Mouse (Mus musculus): ENCODE measurements around the gene Boll. TPM values are rescaled to one million over a fixed set of nuclear protein-coding genes. Genes with fewer than 3 reads are reported as not detected.

The Boll gene
- polyA plus RNA-seq, 1 experiment from 2014 or later, result 0.23 TPM

GRCm38 (mm10) chr1:55205808-55206327, 157.4 kb downstream of the Boll start:
- no peaks in the 10 kb centered on the region for H3K9me3 ChIP-seq (replicated peaks; ENCODE audit: control insufficient read depth, low read length)
- WGBS, result 34% methylated on average over 5 of the region's 5 CpGs

GRCm38 (mm10) chr1:55201850-55202752, 161.2 kb downstream of the Boll start:
- ATAC-seq (peak; percentile 51; the same call in 1 of the 2 replicates), DNase-seq (ENCODE audit: low spot score) (peak; percentile 59)
- no peak overlapping the region for H3K9ac ChIP-seq (ENCODE audit: low read length)
- no peak overlapping the region; the same call in 1 of the 2 replicates for H3K27ac ChIP-seq (ENCODE audit: low read depth, low read length)
- peaks cover 3% of the 10 kb centered on the region; the same call in 1 of the 2 replicates for H3K4me1 ChIP-seq (ENCODE audit: control insufficient read depth, insufficient read depth, low read length)
- H3K4me3 ChIP-seq (ENCODE audit: low read depth, low read length), result no peak overlapping the region
- H3K36me3 ChIP-seq (ENCODE audit: control insufficient read depth, insufficient read depth, low read length), result no peaks in the 10 kb centered on the region
- WGBS, result 56% methylated on average over 18 of the region's 18 CpGs
- H3K27me3 ChIP-seq (replicated peaks; ENCODE audit: control insufficient read depth, insufficient read depth, low read length), result no peaks in the 10 kb centered on the region
- H3K4me2 ChIP-seq (ENCODE audit: low read length), result no peak overlapping the region
- no peaks in the 10 kb centered on the region for H3K9me3 ChIP-seq (replicated peaks; ENCODE audit: control insufficient read depth, low read length)

More at GRCm38 (mm10) chr1:55205808-55206327, 157.4 kb downstream of the Boll start:
- Histone ChIP-seq H3K9ac (ENCODE audit: low read length) (no peak overlapping the region), H3K36me3 (ENCODE audit: control insufficient read depth, insufficient read depth, low read length) (no peaks in the 10 kb centered on the region), H3K4me3 (ENCODE audit: low read depth, low read length) (no peak overlapping the region), H3K4me1 (ENCODE audit: control insufficient read depth, insufficient read depth, low read length) (peaks cover 3% of the 10 kb centered on the region; the same call in 1 of the 2 replicates), H3K4me2 (ENCODE audit: low read length) (no peak overlapping the region), H3K27ac (ENCODE audit: low read depth, low read length) (no peak overlapping the region), H3K27me3 (replicated peaks; ENCODE audit: control insufficient read depth, insufficient read depth, low read length) (no peaks in the 10 kb centered on the region)
- DNase-seq (ENCODE audit: low spot score) (no peak), ATAC-seq (no peak)

- H3K4me3 ChIP-seq (ENCODE audit: low read depth, low read length), result no peak overlapping the region
- 0 out of 2 replicates have a peak, but pooled peaks cover 6% of the 10 kb centered on the region for H3K4me1 ChIP-seq (ENCODE audit: control insufficient read depth, insufficient read depth, low read length)
- no peak for ATAC-seq
- H3K9me3 ChIP-seq (replicated peaks; ENCODE audit: control insufficient read depth, low read length), result no peaks in the 10 kb centered on the region
- H3K4me2 ChIP-seq (ENCODE audit: low read length), result no peak overlapping the region
- WGBS, result 2% methylated on average over 3 of the region's 3 CpGs
- no peak overlapping the region for H3K27ac ChIP-seq (ENCODE audit: low read depth, low read length)
- DNase-seq (ENCODE audit: low spot score), result no peak
- no peaks in the 10 kb centered on the region for H3K27me3 ChIP-seq (replicated peaks; ENCODE audit: control insufficient read depth, insufficient read depth, low read length)
- no peaks in the 10 kb centered on the region for H3K36me3 ChIP-seq (ENCODE audit: control insufficient read depth, insufficient read depth, low read length)
- H3K9ac ChIP-seq (ENCODE audit: low read length), result no peak overlapping the region
Measured at GRCm38 (mm10) chr1:55198719-55199118, 164.6 kb downstream of the Boll start.

Other genes starting within 250 kb of the Boll start
- gene Mob4, start 232.2 kb downstream of the Boll start, polyA plus RNA-seq (2014; fragmentation: Nextera tagmentation; extraction: Ambion mirVana), result 173 and 187 TPM in 2 replicates
- 12.1 and 12.2 TPM in 2 replicates for gene Rftn2, start 136.7 kb downstream of the Boll start, polyA plus RNA-seq (2014; fragmentation: Nextera tagmentation; extraction: Ambion mirVana)
- gene Mars2, start 126.3 kb downstream of the Boll start, polyA plus RNA-seq (2014; fragmentation: Nextera tagmentation; extraction: Ambion mirVana), result 3.0 and 4.5 TPM in 2 replicates
- 2.6 and 4.2 TPM in 2 replicates for gene Plcl1, start 42.5 kb upstream of the Boll start, polyA plus RNA-seq (2014; fragmentation: Nextera tagmentation; extraction: Ambion mirVana)

Measured in forebrain, embryonic 14.5 days (tissue).